Mouse (Mus musculus): ENCODE measurements around the gene Slco4c1.

The Slco4c1 gene

DNA sequence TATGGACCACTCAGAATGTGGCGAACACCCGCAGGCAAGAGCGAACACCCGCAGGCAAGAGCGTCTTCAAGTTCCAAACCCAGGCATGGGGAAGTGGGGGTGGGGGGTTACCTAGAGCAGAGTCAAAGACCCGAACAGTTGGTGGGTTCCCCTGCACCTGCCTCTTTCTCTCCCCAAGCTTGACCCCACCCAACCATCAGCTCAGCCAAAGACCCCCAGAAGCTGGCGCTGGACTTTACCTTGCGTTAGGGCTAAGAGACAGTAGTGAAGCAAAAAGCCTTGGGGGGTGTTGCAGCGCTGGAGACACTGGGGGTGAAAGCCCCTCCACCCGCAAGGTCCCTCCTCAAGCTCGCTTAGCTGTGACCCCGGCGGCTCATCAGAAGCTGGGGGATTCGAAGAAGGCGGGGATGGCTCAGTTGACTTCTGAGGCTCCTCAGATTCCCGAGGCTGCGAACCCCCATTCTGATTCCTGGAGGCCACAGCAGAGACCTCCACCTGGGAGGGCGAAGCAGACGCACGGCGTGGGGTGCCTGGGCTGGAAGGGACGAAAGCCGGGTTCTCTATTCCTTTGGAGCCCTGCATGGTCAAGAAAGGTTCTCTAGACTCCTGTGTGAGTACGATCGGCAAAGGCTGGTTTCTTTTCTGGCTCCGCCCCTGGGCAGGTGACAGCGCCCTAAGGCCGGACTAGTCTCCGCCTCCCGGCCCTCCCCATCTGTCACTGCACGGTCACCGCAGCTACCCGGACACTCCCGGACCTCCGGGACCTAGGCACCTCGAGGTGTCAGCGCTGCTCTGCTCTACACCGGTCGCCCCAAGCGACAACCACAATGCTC lies at the start of gene Slco4c1:
Gene Slco4c1 (minus strand): TSS at position 644 of the 833 bp plus-strand sequence.
- peak in 1 of 2 experiments; percentile 55 for DNase-seq (ENCODE audit: low spot score in 2 of 2)

- DNase-seq (ENCODE audit: low spot score in 2 of 2), result no peak
Measured at GRCm38 (mm10) chr1:96917333-96917732, 45.4 kb upstream of the Slco4c1 start.

GRCm38 (mm10) chr1:96883788-96884187 lies 11.8 kb upstream of the Slco4c1 start:
- DNase-seq (ENCODE audit: low spot score in 2 of 2), result no peak

GRCm38 (mm10) chr1:96878572-96878971 lies 6.6 kb upstream of the Slco4c1 start:
- DNase-seq (ENCODE audit: low spot score in 2 of 2), result no peak

DNA sequence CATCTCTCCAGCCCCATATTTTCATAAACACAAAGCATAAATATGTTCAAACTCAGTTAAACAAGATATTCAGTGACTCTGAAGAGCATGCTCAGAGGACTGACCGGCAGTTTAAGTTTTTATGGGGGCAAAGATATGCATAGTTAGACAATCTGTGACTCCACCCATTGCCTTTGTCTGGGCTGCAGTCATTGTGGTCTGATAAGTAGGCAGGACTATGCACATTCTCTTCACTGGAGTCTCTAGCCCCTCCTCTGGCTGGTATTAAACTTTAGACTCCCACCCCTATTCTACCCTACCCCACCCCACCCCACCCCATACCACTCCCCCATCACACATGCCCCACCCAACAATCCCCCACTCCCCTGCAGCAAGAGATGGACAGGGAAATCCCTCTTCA lies 4.1 kb upstream of the Slco4c1 start:
- no peak for DNase-seq (ENCODE audit: low spot score in 2 of 2)

DNA sequence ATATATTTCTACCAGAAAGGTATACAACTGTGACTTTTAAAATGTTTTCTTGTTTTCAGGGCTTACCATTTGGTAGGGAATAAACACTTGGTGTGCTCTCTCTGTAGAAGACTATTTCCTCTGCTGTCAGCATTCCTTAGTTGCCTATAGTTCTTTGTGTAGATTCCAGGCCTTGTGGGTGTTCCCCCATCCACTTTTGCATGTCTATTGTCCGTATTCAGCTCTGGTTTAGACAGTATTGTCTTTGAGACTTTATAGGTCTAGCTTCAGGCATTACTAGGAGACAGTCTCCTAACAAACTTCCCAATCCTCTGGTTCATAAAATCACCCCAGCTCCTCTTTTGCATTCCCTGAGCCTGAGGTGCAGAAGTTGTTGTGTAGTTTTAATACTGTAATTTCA lies 2.7 kb upstream of the Slco4c1 start:
- DNase-seq (ENCODE audit: low spot score in 2 of 2), result no peak

DNA sequence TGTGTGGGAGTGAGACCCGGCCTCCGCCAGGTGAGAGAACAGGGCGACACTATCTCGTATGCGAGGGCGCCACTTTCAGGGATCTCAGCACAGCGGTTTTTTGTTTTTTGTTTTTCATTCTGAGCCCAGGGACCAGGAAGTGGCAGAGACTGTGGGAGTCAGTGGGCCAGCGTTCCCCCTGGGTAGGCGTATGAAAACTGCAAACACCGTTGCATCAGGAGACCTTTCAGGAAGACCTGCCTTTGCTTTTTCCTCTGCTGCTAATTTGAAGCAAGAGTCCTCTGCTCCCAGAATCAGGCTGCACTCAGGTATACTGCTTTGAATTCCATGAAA lies 356 bp upstream of the Slco4c1 start:
- no peak for DNase-seq (ENCODE audit: low spot score in 2 of 2)

DNA sequence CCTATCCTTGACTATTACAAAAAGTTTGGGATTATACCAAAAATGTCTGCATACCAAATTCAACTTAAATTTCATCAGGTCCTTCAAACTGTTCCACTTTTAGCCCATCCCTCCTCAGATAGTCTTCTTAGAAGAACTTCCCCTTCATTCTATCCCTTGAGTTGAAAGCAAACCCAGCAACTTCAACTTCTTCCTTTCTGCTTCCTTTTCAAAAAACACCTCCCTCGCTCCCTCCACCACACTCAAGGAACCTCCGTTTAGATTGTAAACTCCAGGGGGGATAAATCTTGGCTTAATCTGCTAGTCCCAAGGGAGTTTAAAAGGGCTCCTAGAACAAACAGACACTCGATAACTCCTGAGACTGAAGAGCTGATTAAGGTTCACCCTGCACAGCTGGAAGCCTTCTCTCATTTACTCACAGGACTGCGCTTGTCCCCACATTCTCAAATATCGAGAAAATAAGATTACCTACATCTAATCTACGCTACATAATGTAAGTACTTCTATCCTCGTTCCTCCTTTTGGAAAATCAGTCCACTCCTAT lies 1.1 kb downstream of the Slco4c1 start:
- no peak for DNase-seq (ENCODE audit: low spot score in 2 of 2)

DNA sequence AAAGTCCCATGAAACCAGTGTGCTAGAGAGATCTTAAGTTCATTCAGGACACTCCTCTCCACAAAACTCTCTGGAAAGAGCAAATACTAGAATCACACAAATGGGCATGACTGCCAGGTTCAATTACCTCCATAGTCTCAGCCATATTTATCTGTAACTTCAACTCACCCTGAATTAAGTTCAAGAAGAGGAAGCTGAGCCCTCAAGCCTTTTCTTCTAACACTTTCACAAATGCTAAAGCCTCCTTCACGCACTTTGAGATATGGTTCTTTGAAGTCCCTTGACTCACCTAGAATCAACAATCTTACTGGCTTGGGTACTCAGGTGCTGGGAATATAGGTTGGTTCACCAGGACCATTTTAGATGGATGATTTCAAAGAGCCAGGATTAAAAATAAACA lies 3.2 kb downstream of the Slco4c1 start:
- no peak for DNase-seq (ENCODE audit: low spot score in 2 of 2)

- no peak for DNase-seq (ENCODE audit: low spot score in 2 of 2)
Measured at GRCm38 (mm10) chr1:96866002-96866401, 6.0 kb downstream of the Slco4c1 start.

GRCm38 (mm10) chr1:96864120-96864519 lies 7.9 kb downstream of the Slco4c1 start:
- no peak for DNase-seq (ENCODE audit: low spot score in 2 of 2)

DNA sequence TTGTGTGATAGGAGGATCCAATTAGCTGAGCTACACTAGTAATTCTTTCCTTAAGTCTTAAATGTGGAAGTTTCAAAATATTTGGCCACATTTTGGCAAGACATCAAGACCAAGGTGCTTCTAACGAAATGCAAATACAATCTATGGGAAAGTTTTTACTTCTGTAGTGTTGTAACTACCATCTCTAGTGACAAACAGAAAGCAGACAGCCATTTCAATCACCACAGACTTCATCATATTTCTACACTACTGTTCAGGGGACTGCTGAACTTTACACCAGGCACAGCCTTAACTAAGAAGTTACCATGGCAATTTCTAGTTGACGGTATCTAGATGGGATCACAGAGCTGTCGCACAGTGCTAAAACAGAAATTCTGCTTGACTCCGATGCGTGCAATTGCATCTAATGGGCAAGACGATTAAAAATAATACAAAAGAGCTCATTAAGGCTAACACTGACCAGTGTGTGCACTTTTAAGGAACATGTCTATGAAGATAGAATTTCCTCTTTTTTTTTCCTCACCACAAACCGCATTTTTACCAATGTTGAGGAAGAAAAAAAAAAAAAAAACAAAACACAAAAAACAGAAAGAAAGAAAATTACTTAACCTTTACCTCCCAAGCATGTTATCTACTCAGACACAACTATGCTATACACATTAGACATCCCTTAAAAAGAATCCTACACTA lies 11.8 kb downstream of the Slco4c1 start:
- no peak for DNase-seq (ENCODE audit: low spot score in 2 of 2)

GRCm38 (mm10) chr1:96853541-96853940 lies 18.4 kb downstream of the Slco4c1 start:
- DNase-seq (ENCODE audit: low spot score in 2 of 2), result no peak

- no peak for DNase-seq (ENCODE audit: low spot score in 2 of 2)
Measured at GRCm38 (mm10) chr1:96849101-96849500, 22.9 kb downstream of the Slco4c1 start.

DNA sequence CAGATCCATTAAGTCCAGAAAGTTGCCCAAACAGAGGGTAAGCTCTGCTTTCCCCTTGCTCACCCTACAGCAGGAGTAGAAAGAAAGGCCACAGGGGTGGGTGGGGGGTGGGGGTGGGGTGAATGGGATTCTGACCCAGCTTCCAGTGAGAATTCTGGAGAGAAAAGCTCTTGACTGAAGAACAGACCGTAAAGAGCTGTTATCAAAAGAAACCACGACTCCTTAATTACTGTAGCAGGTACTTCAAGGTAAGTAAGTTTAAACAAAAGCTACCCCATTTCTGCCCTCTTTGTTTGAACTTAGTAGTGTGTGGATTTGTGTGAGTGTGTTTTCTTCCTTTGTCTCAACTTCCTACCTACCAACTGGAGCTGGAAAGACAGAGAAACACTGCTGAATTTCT lies 23.4 kb downstream of the Slco4c1 start:
- DNase-seq (ENCODE audit: low spot score in 2 of 2), result no peak

DNA sequence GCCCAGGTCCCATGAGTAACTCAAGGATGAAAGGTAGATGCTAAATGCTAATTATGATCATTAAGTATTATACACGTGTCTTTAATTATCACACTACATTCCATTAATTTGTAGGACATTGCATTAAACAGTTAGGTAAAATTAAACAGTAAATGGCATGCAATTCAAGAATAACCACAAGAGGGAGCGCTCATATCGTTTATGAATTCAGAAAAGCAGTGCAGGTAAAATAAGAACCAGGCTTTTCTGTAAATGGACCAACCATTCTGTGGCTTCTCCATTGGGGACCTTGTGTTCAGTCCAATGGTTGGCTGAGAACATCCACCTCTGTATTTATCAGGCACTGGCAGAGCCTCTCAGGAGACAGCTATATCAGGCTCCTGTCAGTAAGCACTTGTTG lies 25.2 kb downstream of the Slco4c1 start:
- peak in 1 of 2 experiments; percentile 40 for DNase-seq (ENCODE audit: low spot score in 2 of 2)

GRCm38 (mm10) chr1:96805287-96805727 lies 66.7 kb downstream of the Slco4c1 start:
- no peak for DNase-seq (ENCODE audit: low spot score in 2 of 2)

DNA sequence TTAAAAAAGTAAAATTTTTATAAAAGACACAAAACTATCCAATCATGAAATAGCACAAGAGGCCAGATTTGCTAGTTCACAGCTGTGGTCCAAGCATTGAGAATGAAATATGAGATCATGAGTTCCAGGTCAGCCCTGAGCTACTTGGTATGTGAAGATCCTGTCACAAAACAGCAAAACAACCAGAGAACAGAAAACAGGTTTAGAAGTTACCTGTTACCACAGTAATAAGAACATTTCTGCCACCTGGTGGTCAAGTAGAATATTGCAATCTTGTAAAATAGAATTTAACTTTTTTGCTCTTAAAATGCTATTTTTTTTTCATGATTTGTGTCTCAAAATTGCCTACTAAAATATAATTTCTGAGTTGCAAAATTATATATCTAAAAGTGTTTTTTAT lies 70.4 kb downstream of the Slco4c1 start:
- DNase-seq (ENCODE audit: low spot score in 2 of 2), result no peak

DNA sequence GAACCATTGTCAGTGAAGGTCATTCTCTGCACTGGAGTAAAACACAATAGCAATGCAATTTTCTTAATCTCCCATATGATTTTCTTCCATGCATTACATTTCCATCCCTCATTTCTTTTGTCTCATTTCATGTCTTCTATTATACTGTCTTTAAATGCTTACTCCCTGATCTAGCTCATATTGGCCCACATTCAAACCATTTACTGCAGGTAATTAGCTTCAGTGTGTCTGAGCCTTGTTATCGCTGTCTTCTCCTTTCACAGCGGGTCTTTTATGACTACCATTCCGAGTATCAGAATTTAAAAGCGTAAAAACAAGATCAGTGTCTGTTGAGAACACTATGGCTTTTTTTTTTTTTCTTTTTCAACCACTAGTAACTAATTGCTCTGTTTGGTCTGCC lies 77.3 kb downstream of the Slco4c1 start:
- no peak for DNase-seq (ENCODE audit: low spot score in 2 of 2)

- DNase-seq (ENCODE audit: low spot score in 2 of 2), result no peak
Measured at GRCm38 (mm10) chr1:96794290-96794689, 77.7 kb downstream of the Slco4c1 start.

DNA sequence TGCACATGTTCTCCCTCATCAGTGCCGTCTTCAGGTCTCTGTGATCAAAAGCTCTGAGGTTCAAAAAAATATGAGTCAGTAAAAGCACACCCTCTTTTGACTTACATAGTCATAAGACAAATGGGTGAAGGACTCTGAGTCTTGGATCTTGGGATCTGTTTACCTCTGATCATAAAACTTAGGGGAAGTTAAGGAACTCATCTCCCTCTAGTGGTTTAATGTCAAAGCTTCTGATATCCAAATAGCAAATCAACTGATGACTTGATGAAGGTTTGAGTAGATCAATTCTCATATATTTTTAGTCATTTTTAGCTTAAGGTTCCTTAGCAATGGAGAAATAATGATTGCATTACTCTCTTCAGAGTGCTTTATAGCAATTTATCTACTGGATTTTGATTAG lies 82.7 kb downstream of the Slco4c1 start:
- DNase-seq (ENCODE audit: low spot score in 2 of 2), result no peak

GRCm38 (mm10) chr1:96774174-96774573 lies 97.8 kb downstream of the Slco4c1 start:
- DNase-seq (ENCODE audit: low spot score in 2 of 2), result no peak

GRCm38 (mm10) chr1:96773712-96774111 lies 98.3 kb downstream of the Slco4c1 start:
- DNase-seq (ENCODE audit: low spot score in 2 of 2), result no peak

All from left cerebral cortex, adult 9 months (tissue).